In the genomic region with DNA sequence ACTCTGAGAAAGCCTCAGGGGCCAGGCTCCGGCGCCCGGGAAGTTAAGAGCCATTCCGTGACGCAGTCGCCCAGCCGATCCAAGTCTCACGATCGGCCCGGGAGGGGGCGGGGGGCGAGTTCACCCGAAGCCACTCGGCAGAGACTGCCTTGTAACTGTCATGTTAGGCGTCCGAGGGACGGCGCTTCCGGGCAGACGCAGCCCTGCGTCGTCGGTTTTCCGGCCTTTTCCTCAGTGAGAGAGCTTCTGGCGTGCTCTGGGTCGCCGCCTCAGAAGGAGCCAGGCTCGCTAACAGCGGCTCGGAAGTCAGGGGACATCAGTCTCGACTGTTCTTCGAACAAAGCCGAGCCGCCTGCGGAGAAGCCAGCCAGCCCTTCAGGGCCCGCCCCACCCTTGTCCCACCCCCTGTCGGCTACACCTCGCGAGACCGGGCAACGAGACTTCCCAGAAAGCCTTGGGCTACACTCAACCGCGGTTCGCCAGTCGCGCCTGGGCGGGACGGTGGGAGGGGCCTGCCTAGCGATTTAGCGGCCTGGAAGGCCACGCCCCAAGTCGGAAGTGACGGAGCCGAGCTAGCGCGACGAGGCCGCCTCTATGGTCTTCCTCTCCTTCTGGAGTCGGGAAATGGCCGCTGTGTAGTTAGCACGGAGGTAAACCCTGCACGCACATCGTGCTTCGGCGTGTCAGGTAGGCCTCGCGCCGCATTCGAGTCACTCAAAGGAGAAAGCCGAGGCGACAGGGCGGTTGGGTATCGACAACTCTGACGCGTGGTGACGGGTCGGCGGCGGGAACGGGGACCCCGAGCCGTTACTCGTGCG, we compare ENCODE assay signal across 8 mouse cellular contexts. TPM values are rescaled to one million over a fixed set of nuclear protein-coding genes. Genes with fewer than 3 reads are reported as not detected.
DNase-seq lines count a peak whose midpoint lies in the region; ATAC-seq and TF ChIP-seq lines count a peak whose summit lies in the region.

Bclaf1 (plus strand) TSS at position 552 of the 818 bp plus-strand sequence.

- no peaks in the 10 kb centered on the region for H3K9me3 ChIP-seq in heart, embryonic 12.5 days (replicated peaks)
- H3K9me3 ChIP-seq in kidney, postnatal 0 days (replicated peaks; ENCODE audit: low read length), result no peaks in the 10 kb centered on the region
- H3K9me3 ChIP-seq in liver, embryonic 11.5 days (ENCODE audit: control insufficient read depth, low read length), result no peaks in the 10 kb centered on the region
- H3K9me3 ChIP-seq in stomach, embryonic 14.5 days (ENCODE audit: control insufficient read depth, low read depth, low read length), result no peaks in the 10 kb centered on the region

- peak within 1 kb of the TSS; percentile 77 for H3K4me2 ChIP-seq in heart, embryonic 12.5 days
- peak within 1 kb of the TSS; percentile 80 for H3K4me2 ChIP-seq in kidney, postnatal 0 days (ENCODE audit: low read length)
- peak within 1 kb of the TSS; percentile 85 for H3K4me2 ChIP-seq in liver, embryonic 11.5 days
- peak within 1 kb of the TSS; percentile 57 for H3K4me2 ChIP-seq in stomach, embryonic 14.5 days (replicated peaks; ENCODE audit: low read depth, low read length)

- H3K36me3 ChIP-seq in heart, embryonic 12.5 days, result 0 out of 2 replicates have a peak, but pooled peaks cover 2% of the 10 kb centered on the region
- H3K36me3 ChIP-seq in kidney, postnatal 0 days (ENCODE audit: insufficient read depth, low read length), result no peaks in the 10 kb centered on the region
- H3K36me3 ChIP-seq in liver, embryonic 11.5 days (ENCODE audit: control insufficient read depth, insufficient read depth, low read length), result no peaks in the 10 kb centered on the region
- no peaks in the 10 kb centered on the region for H3K36me3 ChIP-seq in stomach, embryonic 14.5 days (ENCODE audit: control insufficient read depth, insufficient read depth, low read length)

- peak within 1 kb of the TSS; percentile 99 for H3K27ac ChIP-seq in heart, embryonic 12.5 days (ENCODE audit: poor library complexity, severe bottlenecking)
- peak within 1 kb of the TSS; percentile 100 for H3K27ac ChIP-seq in kidney, postnatal 0 days
- H3K27ac ChIP-seq in liver, embryonic 11.5 days (ENCODE audit: low read depth, low read length), result peak within 1 kb of the TSS; percentile 100
- H3K27ac ChIP-seq in stomach, embryonic 14.5 days (ENCODE audit: low read length), result peak within 1 kb of the TSS; percentile 98

- ATAC-seq in erythroid progenitor cell, adult 5-6 weeks (replicated peaks; ENCODE audit: low FRiP score, poor library complexity, severe bottlenecking), result peak; percentile 89
- ATAC-seq in heart, embryonic 12.5 days (ENCODE audit: insufficient number of reproducible peaks, low FRiP score), result peak; percentile 99
- peak; percentile 99 for ATAC-seq in kidney, postnatal 0 days (replicated peaks; ENCODE audit: low FRiP score, low read depth)
- ATAC-seq in liver, embryonic 11.5 days (replicated peaks; ENCODE audit: low FRiP score), result peak; percentile 98
- ATAC-seq in stomach, embryonic 14.5 days (ENCODE audit: insufficient number of reproducible peaks, insufficient read depth, low FRiP score, low read depth), result peak; percentile 99

- peak; percentile 100 for DNase-seq in CD4-positive helper T cell, adult 2 months (ENCODE audit: low read depth, low spot score)
- DNase-seq in brain, embryonic 18.5 days (ENCODE audit: low read depth, low spot score), result peak; percentile 98
- peak; percentile 100 for DNase-seq in kidney, postnatal 0 days (ENCODE audit: low spot score)
- DNase-seq in liver, embryonic 11.5 days (ENCODE audit: low spot score), result peak; percentile 100
- DNase-seq in naive thymus-derived CD4-positive, alpha-beta T cell, adult 2 months (ENCODE audit: low read depth), result peak; percentile 100

- TF ChIP-seq CTCF in kidney, postnatal 0 days (IDR thresholded peaks at IDR 0.05; ENCODE audit: low read depth), result no peak; the same call in 1 of the 2 replicates

- H3K4me1 ChIP-seq in heart, embryonic 12.5 days (replicated peaks), result peaks cover 14% of the 10 kb centered on the region
- H3K4me1 ChIP-seq in kidney, postnatal 0 days (replicated peaks; ENCODE audit: insufficient read depth, low read length), result no peaks in the 10 kb centered on the region
- H3K4me1 ChIP-seq in liver, embryonic 11.5 days (replicated peaks; ENCODE audit: control insufficient read depth, insufficient read depth, low read length), result peaks cover 17% of the 10 kb centered on the region
- H3K4me1 ChIP-seq in stomach, embryonic 14.5 days (ENCODE audit: control insufficient read depth, insufficient read depth, low read length), result peaks cover 9% of the 10 kb centered on the region; the same call in 1 of the 2 replicates

- under 1% methylated on average over 84 of the region's 84 CpGs for WGBS in heart, embryonic 12.5 days
- WGBS in kidney, postnatal 0 days, result under 1% methylated on average over 81 of the region's 84 CpGs
- WGBS in liver, embryonic 11.5 days, result under 1% methylated on average over 84 of the region's 84 CpGs
- WGBS in stomach, embryonic 14.5 days, result under 1% methylated on average over 83 of the region's 84 CpGs

- H3K4me3 ChIP-seq in heart, embryonic 12.5 days, result peak within 1 kb of the TSS; percentile 85
- H3K4me3 ChIP-seq in kidney, postnatal 0 days (replicated peaks; ENCODE audit: low read depth, low read length), result peak within 1 kb of the TSS; percentile 90
- H3K4me3 ChIP-seq in liver, embryonic 11.5 days (ENCODE audit: low read depth, low read length), result peak within 1 kb of the TSS; percentile 88
- peak within 1 kb of the TSS; percentile 92 for H3K4me3 ChIP-seq in stomach, embryonic 14.5 days (ENCODE audit: low read depth, low read length)

- H3K9ac ChIP-seq in heart, embryonic 12.5 days, result peak within 1 kb of the TSS; percentile 93
- H3K9ac ChIP-seq in kidney, postnatal 0 days (ENCODE audit: low read depth, low read length), result peak within 1 kb of the TSS; percentile 93
- H3K9ac ChIP-seq in liver, embryonic 11.5 days (ENCODE audit: low read depth, low read length), result peak within 1 kb of the TSS; percentile 98
- H3K9ac ChIP-seq in stomach, embryonic 14.5 days (replicated peaks; ENCODE audit: low read depth, low read length), result peak within 1 kb of the TSS; percentile 93

- H3K27me3 ChIP-seq in heart, embryonic 12.5 days (replicated peaks), result no peaks in the 10 kb centered on the region
- no peaks in the 10 kb centered on the region for H3K27me3 ChIP-seq in kidney, postnatal 0 days (ENCODE audit: insufficient read depth, low read length)
- no peaks in the 10 kb centered on the region for H3K27me3 ChIP-seq in liver, embryonic 11.5 days (replicated peaks; ENCODE audit: control insufficient read depth, insufficient read depth, low read length)
- H3K27me3 ChIP-seq in stomach, embryonic 14.5 days (ENCODE audit: control insufficient read depth, insufficient read depth, low read length), result no peaks in the 10 kb centered on the region

RNA-seq across cellular contexts. Expression of gene Bclaf1, which starts in this region (rescaled TPM):
- 223 and 225 TPM in 2 replicates for total RNA-seq in erythroid progenitor cell, adult 5-6 weeks (2015; ENCODE audit: low replicate concordance)
- 379 and 392 TPM in 2 replicates for total RNA-seq in erythroid progenitor cell, adult 5-6 weeks (2017; ENCODE audit: low replicate concordance)
- 94.4 and 98.8 TPM in 2 replicates for polyA plus RNA-seq in heart, embryonic 12.5 days (2016; fragmentation: Nextera tagmentation; extraction: Ambion mirVana)
- 83.9 and 88.3 TPM in 2 replicates for polyA plus RNA-seq in kidney, postnatal 0 days (2015; fragmentation: Nextera tagmentation; extraction: Ambion mirVana)
- 129 and 133 TPM in 2 replicates for polyA plus RNA-seq in liver, embryonic 11.5 days (2014; fragmentation: Nextera tagmentation; extraction: Ambion mirVana)
- 146 and 149 TPM in 2 replicates for polyA plus RNA-seq in stomach, embryonic 14.5 days (2014; fragmentation: Nextera tagmentation; extraction: Ambion mirVana)

Comparison
In these comparisons a context has a peak if more than half of its experiments do, and no peak if none do; other contexts are left out.
1. Peak in every context shown above with its lines: DNase-seq, ATAC-seq, H3K4me3 ChIP-seq and H3K27ac ChIP-seq.